Mouse (Mus musculus) kidney, postnatal 25 days (tissue): ENCODE data around the gene Actg1.

Experiments
- DNase-seq, 2 experiments: peaks; one replicate each; pipeline ENCODE4 v3.0.0; 2021; ENCODE audit warnings: mixed read lengths in 2 of 2

Actg1 gene

GRCm38 (mm10) chr11:120345067-120345681 lies 3.2 kb downstream of the Actg1 start:
- peak in 1 of 2 experiments; percentile 51 for DNase-seq

GRCm38 (mm10) chr11:120344310-120344920 lies 3.9 kb downstream of the Actg1 start:
- DNase-seq: peak in 1 of 2 experiments; percentile 38

GRCm38 (mm10) chr11:120343519-120344309 lies 4.6 kb downstream of the Actg1 start:
- peak in 1 of 2 experiments; percentile 45 for DNase-seq

- peak in 1 of 2 experiments; percentile 20 for DNase-seq
Observed at GRCm38 (mm10) chr11:120342656-120343160, 5.6 kb downstream of the Actg1 start.

GRCm38 (mm10) chr11:120341661-120342060 lies 6.7 kb downstream of the Actg1 start:
- DNase-seq: peak in 1 of 2 experiments; percentile 26

- peak; percentile 77 to 90 for DNase-seq
Observed at GRCm38 (mm10) chr11:120339978-120340513, 8.3 kb downstream of the Actg1 start.

- peak in 1 of 2 experiments; percentile 5 for DNase-seq
Observed at GRCm38 (mm10) chr11:120338786-120339185, 9.6 kb downstream of the Actg1 start.

- peak in 1 of 2 experiments; percentile 29 for DNase-seq
Observed at GRCm38 (mm10) chr11:120337447-120337846, 10.9 kb downstream of the Actg1 start.

- DNase-seq: peak in 1 of 2 experiments; percentile 27
Observed at GRCm38 (mm10) chr11:120335431-120336021, 12.8 kb downstream of the Actg1 start.

GRCm38 (mm10) chr11:120320156-120320555 lies 28.2 kb downstream of the Actg1 start:
- DNase-seq: peak in 1 of 2 experiments; percentile 27

GRCm38 (mm10) chr11:120319310-120319709 lies 29.0 kb downstream of the Actg1 start:
- DNase-seq: peak in 1 of 2 experiments; percentile 24

GRCm38 (mm10) chr11:120317456-120317855 lies 30.9 kb downstream of the Actg1 start:
- peak in 1 of 2 experiments; percentile 31 for DNase-seq

GRCm38 (mm10) chr11:120316690-120317254 lies 31.6 kb downstream of the Actg1 start:
- DNase-seq: peak; percentile 46 to 67

- peak; percentile 93 to 97 for DNase-seq
Observed at GRCm38 (mm10) chr11:120315832-120316689, 32.3 kb downstream of the Actg1 start.

GRCm38 (mm10) chr11:120315416-120315761 lies 33.0 kb downstream of the Actg1 start:
- DNase-seq: no peak

GRCm38 (mm10) chr11:120314721-120315415 lies 33.5 kb downstream of the Actg1 start:
- DNase-seq: peak in 1 of 2 experiments; percentile 39

GRCm38 (mm10) chr11:120313906-120314685 lies 34.2 kb downstream of the Actg1 start:
- DNase-seq: peak in 1 of 2 experiments; percentile 24

GRCm38 (mm10) chr11:120312069-120312468 lies 36.3 kb downstream of the Actg1 start:
- no peak for DNase-seq

- peak in 1 of 2 experiments; percentile 38 for DNase-seq
Observed at GRCm38 (mm10) chr11:120311561-120311960, 36.8 kb downstream of the Actg1 start.
